Mouse (Mus musculus) liver, embryonic 14.5 days (tissue): ENCODE data around the gene Trdmt1.

ENCODE experiments used
- CTCF ChIP-seq: IDR thresholded peaks from 2 replicates; pipeline ENCODE4 v1.5.1; 2016; ENCODE audit warnings: antibody characterized with exemption, low read depth, control low read depth
- EP300 ChIP-seq: IDR thresholded peaks from 2 replicates; pipeline ENCODE4 v1.6.1; 2016; ENCODE audit warnings: antibody characterized with exemption, low read depth

DNA sequence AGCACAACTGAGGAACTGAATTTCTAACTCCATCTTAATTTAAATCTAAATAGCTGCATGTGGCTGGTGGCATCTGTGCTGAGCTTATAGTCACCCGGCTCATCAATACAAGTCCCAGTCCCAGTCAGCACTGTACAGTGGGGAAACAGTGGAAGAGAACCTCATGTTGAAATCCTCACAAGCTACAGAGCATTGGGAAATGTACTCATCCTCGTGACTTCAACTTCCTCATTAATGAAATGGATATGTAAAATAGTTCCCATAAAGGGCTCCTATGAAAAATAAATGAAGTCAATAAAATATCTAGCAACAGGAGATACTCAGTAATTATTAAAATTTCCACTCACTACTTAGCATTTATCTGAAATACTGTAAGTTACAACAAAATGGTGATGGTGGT is 6.2 kb downstream of the Trdmt1 start:
- no peak for TF ChIP-seq CTCF
- TF ChIP-seq EP300, result no peak
